In the genomic region with DNA sequence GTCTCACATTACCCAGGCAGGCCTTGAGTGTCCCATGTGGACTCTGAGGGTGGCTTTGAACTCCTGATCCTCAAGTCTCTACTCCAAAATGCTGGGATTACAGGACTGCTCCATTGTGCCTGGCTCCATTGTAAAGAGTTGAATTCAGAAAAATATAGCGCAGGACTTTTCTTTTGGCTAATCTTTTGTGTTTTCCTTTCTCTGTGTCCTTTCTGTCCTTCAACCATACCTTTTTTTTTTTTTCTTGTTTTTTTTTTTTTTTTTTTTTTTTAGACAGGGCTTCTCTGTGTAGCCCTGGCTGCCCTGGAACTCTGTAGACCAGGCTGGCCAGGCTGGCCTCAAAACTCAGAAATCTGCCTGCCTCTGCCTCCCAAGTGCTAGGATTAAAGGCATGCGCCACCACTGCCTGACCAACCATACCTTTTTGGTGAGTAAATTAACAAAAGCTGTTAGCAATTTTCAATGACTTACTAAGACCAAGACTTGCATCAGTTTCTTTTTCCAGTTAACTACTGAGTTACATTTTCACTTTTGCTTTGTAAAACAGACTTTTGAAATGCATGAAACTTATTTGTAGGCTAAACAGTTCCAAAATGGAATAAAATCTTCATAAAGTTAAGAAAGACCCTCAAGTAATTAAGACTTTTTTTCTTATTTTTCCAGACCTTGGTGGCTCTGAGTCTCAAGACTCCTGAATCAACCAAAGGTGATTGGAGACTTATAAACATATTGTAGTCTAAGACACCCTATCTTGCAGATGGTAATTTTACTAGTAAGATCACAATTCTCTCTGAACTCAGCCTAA, we compare ENCODE assay signal across 8 mouse cellular contexts. TPM values are rescaled to one million over a fixed set of nuclear protein-coding genes. Genes with fewer than 3 reads are reported as not detected.
DNase-seq lines count a peak whose midpoint lies in the region; ATAC-seq lines count a peak whose summit lies in the region.

No protein-coding gene starts in this region.

- intact Hi-C loops in heart, postnatal 10 days (cut with DNase I): no loop called here
- intact Hi-C loops in left cerebral cortex, postnatal 10 days (cut with DNase I): no loop called here

- H3K4me3 ChIP-seq in heart, embryonic 11.5 days (ENCODE audit: low read depth, low read length): peak overlapping the region; percentile 85; the same call in 1 of the 2 replicates
- H3K4me3 ChIP-seq in forebrain, embryonic 12.5 days (replicated peaks): peak overlapping the region; percentile 96
- peak overlapping the region; percentile 91; the same call in 1 of the 2 replicates for H3K4me3 ChIP-seq in liver, embryonic 12.5 days

- H3K4me2 ChIP-seq in heart, embryonic 11.5 days: peak overlapping the region; percentile 82
- peak overlapping the region; percentile 67 for H3K4me2 ChIP-seq in forebrain, embryonic 12.5 days
- H3K4me2 ChIP-seq in liver, embryonic 12.5 days: peak overlapping the region; percentile 84

- H3K27ac ChIP-seq in heart, embryonic 11.5 days (ENCODE audit: low read depth, low read length): no peak overlapping the region; the same call in 1 of the 2 replicates
- no peak overlapping the region for H3K27ac ChIP-seq in forebrain, embryonic 12.5 days
- H3K27ac ChIP-seq in liver, embryonic 12.5 days: peak overlapping the region; percentile 93; the same call in 1 of the 2 replicates

- H3K9me3 ChIP-seq in heart, embryonic 11.5 days (replicated peaks; ENCODE audit: control insufficient read depth, low read length): no peaks in the 10 kb centered on the region
- no peaks in the 10 kb centered on the region for H3K9me3 ChIP-seq in forebrain, embryonic 12.5 days
- H3K9me3 ChIP-seq in liver, embryonic 12.5 days (replicated peaks): no peaks in the 10 kb centered on the region

- no peak for DNase-seq in heart, postnatal 10 days
- DNase-seq in CD4-positive helper T cell, adult 2 months (ENCODE audit: low read depth, low spot score): peak; percentile 50
- no peak for DNase-seq in ovary, postnatal 14 days (ENCODE audit: low spot score)
- no peak for DNase-seq in left cerebral cortex, postnatal 10 days (ENCODE audit: extremely low spot score in 1 of 2, low spot score in 2 of 2)
- DNase-seq in urinary bladder, postnatal 10 days (ENCODE audit: low spot score): no peak

- no peak for ATAC-seq in heart, embryonic 11.5 days (replicated peaks; ENCODE audit: insufficient number of reproducible peaks, low FRiP score, low TSS enrichment)
- ATAC-seq in forebrain, embryonic 12.5 days (ENCODE audit: low FRiP score): no peak
- no peak for ATAC-seq in liver, embryonic 12.5 days

- H3K9ac ChIP-seq in heart, embryonic 11.5 days (ENCODE audit: low read depth, low read length): no peak overlapping the region
- H3K9ac ChIP-seq in forebrain, embryonic 12.5 days: peak overlapping the region; percentile 98; the same call in 1 of the 2 replicates
- H3K9ac ChIP-seq in liver, embryonic 12.5 days: peak overlapping the region; percentile 97; the same call in 1 of the 2 replicates

- 94% methylated on average over 2 of the region's 2 CpGs for WGBS in heart, embryonic 11.5 days (ENCODE audit: insufficient replicate concordance)
- WGBS in forebrain, embryonic 12.5 days: 93% methylated on average over 2 of the region's 2 CpGs
- WGBS in liver, embryonic 12.5 days (ENCODE audit: insufficient replicate concordance): 90% methylated on average over 2 of the region's 2 CpGs

- H3K27me3 ChIP-seq in heart, embryonic 11.5 days (ENCODE audit: control insufficient read depth, insufficient read depth, low read length): no peaks in the 10 kb centered on the region
- no peaks in the 10 kb centered on the region for H3K27me3 ChIP-seq in forebrain, embryonic 12.5 days
- H3K27me3 ChIP-seq in liver, embryonic 12.5 days (replicated peaks): no peaks in the 10 kb centered on the region

- H3K4me1 ChIP-seq in heart, embryonic 11.5 days (ENCODE audit: control insufficient read depth, insufficient read depth, low read length): peaks cover 8% of the 10 kb centered on the region
- peaks cover 15% of the 10 kb centered on the region for H3K4me1 ChIP-seq in forebrain, embryonic 12.5 days
- peaks cover 16% of the 10 kb centered on the region for H3K4me1 ChIP-seq in liver, embryonic 12.5 days

- H3K36me3 ChIP-seq in heart, embryonic 11.5 days (ENCODE audit: control insufficient read depth, insufficient read depth, low read length): no peaks in the 10 kb centered on the region
- H3K36me3 ChIP-seq in forebrain, embryonic 12.5 days (replicated peaks): no peaks in the 10 kb centered on the region
- H3K36me3 ChIP-seq in liver, embryonic 12.5 days: no peaks in the 10 kb centered on the region

RNA-seq across cellular contexts. Expression of a gene that starts 1.4 kb away (rescaled TPM):
- polyA plus RNA-seq in heart, embryonic 11.5 days (2014; fragmentation: Nextera tagmentation; extraction: Ambion mirVana): 10.4 and 12.6 TPM in 2 replicates
- 10 to 100 TPM; 21.7 to 24.6 TPM for total RNA-seq in heart, postnatal 10 days (2021)
- 14.3 and 15.3 TPM in 2 replicates for polyA plus RNA-seq in forebrain, embryonic 12.5 days (2016; fragmentation: Nextera tagmentation; extraction: Ambion mirVana)
- polyA plus RNA-seq in liver, embryonic 12.5 days (2016; fragmentation: Nextera tagmentation; extraction: Ambion mirVana): 9.5 and 9.8 TPM in 2 replicates
- total RNA-seq in left cerebral cortex, postnatal 10 days (2021): 10 to 100 TPM; 29.5 to 31.2 TPM
